Mouse (Mus musculus): ENCODE measurements around the gene Mdga2. TPM values are rescaled to one million over a fixed set of nuclear protein-coding genes. Genes with fewer than 3 reads are reported as not detected.

Gene Mdga2
- total and polyA plus RNA-seq, 3 experiments = 2.1 TPM; not detected in 2

- Histone ChIP-seq H3K27ac (ENCODE audit: control insufficient read depth, low read depth, low read length) (no peak overlapping the region), H3K4me1 (ENCODE audit: control insufficient read depth in 1 of 2, insufficient read depth in 2 of 2, low read length in 2 of 2) (no peaks in the 10 kb centered on the region), H3K27me3 (ENCODE audit: control insufficient read depth in 1 of 2, insufficient read depth in 2 of 2, low read length in 2 of 2) (no peaks in the 10 kb centered on the region), H3K4me3 (ENCODE audit: control insufficient read depth in 1 of 2, insufficient read depth in 1 of 2, low read depth in 2 of 2, low read length in 2 of 2) (no peak overlapping the region), H3K36me3 (ENCODE audit: control insufficient read depth in 1 of 2, insufficient read depth in 2 of 2, low read length in 2 of 2) (no peaks in the 10 kb centered on the region), H3K9me3 (replicated peaks; ENCODE audit: insufficient read depth, low read length) (no peaks in the 10 kb centered on the region), H3K79me2 (ENCODE audit: control insufficient read depth, insufficient read depth, low read length, poor library complexity) (no peaks in the 10 kb centered on the region), H3K9ac (ENCODE audit: control insufficient read depth, low read depth, low read length, poor library complexity, severe bottlenecking) (no peak overlapping the region)
- no peak for DNase-seq (ENCODE audit: low read depth, low spot score)
- TF ChIP-seq POLR2AphosphoS2 (IDR thresholded peaks at IDR 0.05; ENCODE audit: low read length) (no peak), EP300 (IDR thresholded peaks at IDR 0.05; ENCODE audit: low read depth in 1 of 2, low read length in 2 of 2) (no peak), KAT2A (conservative IDR thresholded peaks at IDR 0.05; ENCODE audit: low read depth, low read length) (no peak), SIN3A (IDR thresholded peaks at IDR 0.05; ENCODE audit: low read length) (no peak), USF1 (IDR thresholded peaks at IDR 0.05; ENCODE audit: low read depth, low read length) (no peak), MAX (IDR thresholded peaks at IDR 0.05; ENCODE audit: low read length) (no peak), TCF12 (IDR thresholded peaks at IDR 0.05; ENCODE audit: low read depth, low read length) (no peak), MEF2A (IDR thresholded peaks at IDR 0.05; ENCODE audit: extremely low read depth, insufficient replicate concordance, low read depth, low read length, poor library complexity, severe bottlenecking) (no peak), TBP (IDR thresholded peaks at IDR 0.05; ENCODE audit: low read depth, low read length) (no peak), ZMIZ1 (IDR thresholded peaks at IDR 0.05; ENCODE audit: low read depth, low read length) (no peak), TAL1 (IDR thresholded peaks at IDR 0.05; ENCODE audit: low read length) (no peak), ZNF384 (IDR thresholded peaks at IDR 0.05; ENCODE audit: low read depth, low read length) (no peak), RCOR1 (IDR thresholded peaks at IDR 0.05; ENCODE audit: low read depth, low read length) (no peak), POLR2AphosphoS5 (IDR thresholded peaks at IDR 0.05; ENCODE audit: borderline replicate concordance, low read depth, low read length) (no peak), MAFK (IDR thresholded peaks at IDR 0.05; ENCODE audit: borderline replicate concordance, low read depth, low read length) (no peak)
Measured at GRCm38 (mm10) chr12:66556846-66557245, 665.5 kb downstream of the Mdga2 start.

- Histone ChIP-seq H3K36me3 (ENCODE audit: control insufficient read depth in 1 of 2, insufficient read depth in 2 of 2, low read length in 2 of 2) (no peaks in the 10 kb centered on the region), H3K27me3 (ENCODE audit: control insufficient read depth in 1 of 2, insufficient read depth in 2 of 2, low read length in 2 of 2) (no peaks in the 10 kb centered on the region), H3K4me1 (ENCODE audit: control insufficient read depth in 1 of 2, insufficient read depth in 2 of 2, low read length in 2 of 2) (no peaks in the 10 kb centered on the region), H3K27ac (ENCODE audit: control insufficient read depth, low read depth, low read length) (no peak overlapping the region), H3K9me3 (replicated peaks; ENCODE audit: insufficient read depth, low read length) (no peaks in the 10 kb centered on the region), H3K79me2 (ENCODE audit: control insufficient read depth, insufficient read depth, low read length, poor library complexity) (no peaks in the 10 kb centered on the region), H3K9ac (ENCODE audit: control insufficient read depth, low read depth, low read length, poor library complexity, severe bottlenecking) (no peak overlapping the region), H3K4me3 (ENCODE audit: control insufficient read depth in 1 of 2, insufficient read depth in 1 of 2, low read depth in 2 of 2, low read length in 2 of 2) (no peak overlapping the region)
- TF ChIP-seq ZKSCAN1 (IDR thresholded peaks at IDR 0.05; ENCODE audit: low read depth, low read length) (no peak), BHLHE40 (IDR thresholded peaks at IDR 0.05; ENCODE audit: borderline replicate concordance, low read depth, low read length) (no peak), NELFE (IDR thresholded peaks at IDR 0.05; ENCODE audit: low read depth, low read length) (no peak), ZNF384 (IDR thresholded peaks at IDR 0.05; ENCODE audit: low read depth, low read length) (no peak), ZC3H11A (IDR thresholded peaks at IDR 0.05; ENCODE audit: low read depth, low read length) (no peak), ELF1 (IDR thresholded peaks at IDR 0.05; ENCODE audit: low read depth, low read length) (no peak), HCFC1 (IDR thresholded peaks at IDR 0.05; ENCODE audit: low read depth, low read length) (no peak), CTCF (IDR thresholded peaks at IDR 0.05 in 2 of 3, conservative IDR thresholded peaks at IDR 0.05 in 1 of 3; ENCODE audit: control insufficient read depth in 1 of 3, insufficient read depth in 1 of 3, low read depth in 2 of 3, low read length in 3 of 3, poor library complexity in 1 of 3, severe bottlenecking in 1 of 3) (no peak), MAFK (IDR thresholded peaks at IDR 0.05; ENCODE audit: borderline replicate concordance, low read depth, low read length) (no peak), MXI1 (IDR thresholded peaks at IDR 0.05; ENCODE audit: low read depth, low read length) (no peak)
- no peak for DNase-seq (ENCODE audit: low read depth, low spot score)
Measured at GRCm38 (mm10) chr12:66556178-66556820, 666.0 kb downstream of the Mdga2 start.
